Mouse (Mus musculus) adipocyte (in vitro differentiated cells): ENCODE measurements at regions not wholly inside any gene's neighbourhood (a gene's known extent, or its start where the extent isn't known, plus 50 kb on each side); places are given as distances from the start of the nearest gene placed in this dataset.
A peak's percentile ranks its signal among the peaks of the same experiment; 100 is the strongest.

Experiments used
- DNase-seq: peaks from one replicate; pipeline ENCODE4 v3.0.0-alpha.2; 2016; ENCODE audit warnings: low spot score

DNA sequence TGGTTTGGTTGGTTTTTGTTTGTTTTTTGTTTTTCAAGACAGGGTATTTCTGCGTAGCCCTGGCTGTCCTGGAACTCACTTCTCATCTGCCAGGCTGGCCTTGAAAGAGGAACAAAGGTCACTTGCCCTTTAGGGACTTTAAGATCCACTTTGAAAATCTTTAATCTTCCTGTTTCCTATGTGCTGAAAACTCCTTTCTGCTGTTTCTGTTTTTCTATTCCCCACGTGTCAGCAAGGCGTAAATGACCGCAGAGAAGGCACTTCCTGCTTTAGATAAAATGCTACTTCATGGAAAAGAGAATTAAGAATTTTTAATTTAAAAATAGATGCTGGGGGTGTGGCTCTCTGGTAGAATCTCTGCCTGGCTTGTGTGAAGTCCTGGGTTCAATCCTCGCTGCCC is 98.9 kb upstream of the Foxn2 start:
- no peak for DNase-seq

DNA sequence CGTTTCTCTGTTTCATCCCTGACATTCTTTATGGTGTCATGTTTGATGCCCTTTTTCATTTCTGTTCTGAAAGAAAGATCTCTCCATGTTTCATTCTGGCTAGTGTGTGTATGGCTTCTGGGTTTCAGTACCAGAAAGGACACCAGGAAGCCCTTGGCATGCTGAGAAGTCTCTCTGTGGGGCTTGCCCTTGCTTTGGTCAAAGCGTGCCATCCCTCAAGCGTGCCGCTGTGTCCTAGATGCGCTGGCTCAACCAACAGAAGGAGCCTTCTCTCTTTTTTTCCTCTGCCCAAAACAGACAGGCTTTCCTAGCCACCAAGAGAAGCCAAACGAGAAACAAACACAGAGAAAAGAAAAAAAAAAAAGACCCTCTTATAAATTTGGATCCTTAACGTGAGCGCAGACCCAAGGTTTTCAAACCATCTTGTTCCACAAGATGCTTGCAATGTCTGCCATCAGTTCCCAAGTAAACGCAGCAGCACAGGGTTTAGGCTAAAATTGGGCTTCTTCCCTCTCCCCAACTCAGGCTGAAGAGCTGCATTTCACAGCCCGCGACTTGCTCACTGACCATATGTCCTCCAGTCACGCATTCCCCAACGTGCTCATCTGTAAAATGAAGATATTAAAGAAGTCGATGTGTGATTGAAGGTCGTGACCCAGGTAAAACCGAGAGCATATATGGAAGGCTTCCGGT is 97.3 kb upstream of the Foxn2 start:
- no peak for DNase-seq

DNA sequence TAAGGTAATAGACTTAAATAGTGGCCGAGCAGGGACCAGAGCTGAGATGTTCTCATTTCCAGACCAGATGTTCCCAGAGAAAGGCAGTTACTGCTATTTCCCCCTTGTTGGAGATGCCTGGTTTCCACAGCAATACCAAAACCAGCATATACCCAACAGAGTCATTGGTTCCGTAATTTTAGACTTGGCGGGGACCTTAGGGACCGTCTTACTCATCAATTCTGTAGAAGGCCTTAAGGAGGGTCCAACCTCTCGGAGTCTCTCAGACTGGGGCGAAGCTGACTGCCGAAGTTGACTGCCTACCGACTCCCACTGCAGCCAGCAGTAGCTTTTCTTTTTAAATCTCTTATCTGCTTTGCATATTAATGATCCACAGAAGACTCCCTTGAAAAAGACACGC is 95.1 kb upstream of the Foxn2 start:
- DNase-seq, result no peak

DNA sequence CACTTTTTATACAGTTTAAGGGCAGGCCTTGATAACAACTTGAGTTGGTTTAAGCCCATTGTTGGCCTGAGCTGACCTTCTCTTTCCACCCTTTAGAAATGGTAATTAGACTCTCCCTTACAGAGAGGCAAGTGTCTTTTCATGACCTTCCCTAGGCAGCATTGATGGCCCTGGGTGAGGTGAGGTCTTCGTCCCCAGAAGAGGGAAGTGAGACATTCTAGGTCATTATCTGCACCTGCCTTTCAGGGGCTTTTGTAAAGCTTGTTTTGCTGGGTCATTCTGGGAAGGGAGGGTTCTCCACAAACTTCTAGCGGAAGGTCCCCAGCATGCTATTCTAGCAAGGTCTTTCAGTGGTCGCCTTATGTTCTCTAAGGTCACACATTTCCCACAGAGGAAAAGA is 93.6 kb upstream of the Foxn2 start:
- no peak for DNase-seq

DNA sequence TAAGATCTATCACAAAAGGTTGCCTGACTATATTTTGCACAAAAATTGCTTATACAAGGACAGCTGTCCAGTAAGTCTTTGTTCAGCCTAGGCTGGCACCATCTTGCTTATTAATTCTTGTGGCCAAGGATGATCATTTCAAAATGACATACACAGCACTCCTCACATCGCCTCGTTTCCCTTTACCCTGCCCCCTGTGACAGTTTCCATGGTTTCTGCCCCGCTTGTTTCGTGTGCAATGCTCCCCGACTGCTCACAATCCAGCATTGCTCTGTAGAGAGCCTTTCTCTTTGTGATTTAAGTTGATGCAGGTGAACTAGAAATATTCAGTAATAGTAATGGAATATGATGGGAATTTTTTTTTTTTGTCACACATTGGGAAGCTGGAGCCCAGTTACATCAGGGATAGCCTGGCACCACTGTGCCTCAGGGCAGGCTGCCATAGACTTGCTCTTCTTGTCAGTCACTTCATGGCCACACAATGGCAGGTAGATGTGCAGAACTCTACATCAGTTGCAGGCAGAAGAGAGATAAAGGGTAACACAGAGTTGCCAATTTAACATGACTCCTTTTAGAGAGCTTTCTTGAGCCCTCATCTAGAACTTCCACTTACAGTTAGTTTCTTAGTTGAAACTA is 90.6 kb upstream of the Foxn2 start:
- DNase-seq, result no peak

DNA sequence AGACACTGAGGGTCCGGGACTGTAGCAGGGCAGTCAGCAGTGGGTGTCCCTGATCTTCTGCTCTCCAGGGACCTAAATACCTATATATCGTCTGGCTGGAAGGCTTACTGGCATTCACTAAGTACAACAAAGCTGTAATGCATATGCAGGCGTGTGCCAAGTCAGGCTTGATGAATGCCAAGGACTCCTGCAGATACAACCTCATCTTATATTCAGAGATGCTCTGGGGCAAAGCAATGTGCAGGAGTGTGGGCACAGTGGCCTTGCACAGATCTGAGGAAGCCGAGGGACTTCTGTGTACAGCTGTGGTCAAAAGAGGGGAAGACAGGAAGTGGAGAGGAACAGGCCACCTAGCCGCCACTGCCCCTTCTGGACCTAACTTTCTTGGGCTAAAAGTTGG is 89.5 kb upstream of the Foxn2 start:
- no peak for DNase-seq

DNA sequence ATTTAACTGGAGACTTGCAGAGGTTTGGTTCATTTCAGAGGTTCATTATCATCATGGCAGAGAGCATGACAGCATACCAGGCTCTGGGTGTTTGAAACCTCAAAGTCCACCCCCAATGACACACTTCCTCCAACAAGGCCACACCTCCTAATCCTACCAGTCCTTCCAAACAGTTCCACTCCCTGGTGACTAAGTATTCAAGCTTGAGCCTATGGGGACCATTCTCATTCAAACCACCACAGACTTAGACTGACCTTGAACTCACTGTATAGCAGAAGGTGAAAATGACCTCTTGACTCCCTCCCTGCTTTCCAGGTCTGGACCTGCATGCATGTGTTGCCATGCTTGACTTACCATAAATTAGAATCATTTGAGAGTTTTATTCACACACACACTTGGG is 87.6 kb upstream of the Foxn2 start:
- no peak for DNase-seq

DNA sequence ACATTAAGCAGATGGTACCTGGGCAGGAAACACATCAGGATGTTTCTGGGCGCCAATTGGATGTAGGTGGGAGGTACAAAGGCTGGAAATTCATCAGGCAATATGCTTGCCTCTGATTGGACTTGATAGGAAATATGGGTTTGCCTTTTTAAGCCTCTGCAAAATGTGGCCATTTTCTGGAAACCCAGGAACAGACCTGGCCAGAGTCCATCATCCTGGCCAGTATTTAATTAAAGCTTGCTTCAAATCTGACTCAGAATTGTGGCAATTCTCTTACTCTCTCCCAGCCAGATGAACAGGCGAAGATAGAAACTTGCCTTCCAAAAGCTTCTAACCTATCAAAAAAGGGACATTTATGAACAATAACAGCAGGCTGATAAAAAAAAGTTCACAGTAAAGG is 79.3 kb upstream of the Foxn2 start:
- DNase-seq, result peak; percentile 26

DNA sequence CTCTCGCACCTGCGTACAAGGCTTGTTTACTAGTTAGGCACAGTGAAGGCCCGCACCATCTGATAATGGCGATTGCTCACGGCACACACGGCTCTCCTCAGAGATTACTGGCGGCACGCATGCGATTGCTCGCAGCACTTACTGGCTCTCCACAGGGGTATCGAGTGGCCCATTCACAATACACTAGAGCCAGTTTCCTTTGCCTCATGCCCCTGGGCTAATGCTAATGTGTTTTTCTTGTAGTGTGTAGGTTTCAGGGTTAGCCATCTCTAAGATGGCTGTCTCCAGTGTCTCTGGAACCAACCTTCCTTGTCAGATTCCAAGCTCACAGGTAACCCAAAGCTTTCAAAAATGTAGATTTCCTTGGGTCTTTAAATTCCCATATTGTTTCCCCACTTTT is 78.1 kb upstream of the Foxn2 start:
- no peak for DNase-seq

DNA sequence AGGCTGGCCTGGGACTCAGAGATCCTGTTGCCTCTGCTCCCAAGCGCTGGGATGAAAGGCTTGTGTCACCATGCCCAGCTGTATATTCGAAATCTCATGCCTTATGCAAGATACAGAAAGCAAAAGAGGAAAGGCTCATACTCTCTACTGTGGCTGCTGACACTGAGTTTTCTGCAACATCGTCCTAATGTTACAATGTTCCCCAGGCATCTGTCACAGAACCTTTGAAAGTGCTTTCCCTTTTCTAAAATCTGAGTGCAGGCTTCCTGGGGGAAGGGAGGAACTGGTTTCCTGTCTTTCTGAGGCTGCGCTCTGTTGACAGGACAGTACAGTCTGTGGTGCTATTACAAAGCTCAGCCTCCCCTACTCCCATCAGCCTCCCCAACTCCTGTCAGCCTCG is 72.6 kb upstream of the Foxn2 start:
- no peak for DNase-seq

DNA sequence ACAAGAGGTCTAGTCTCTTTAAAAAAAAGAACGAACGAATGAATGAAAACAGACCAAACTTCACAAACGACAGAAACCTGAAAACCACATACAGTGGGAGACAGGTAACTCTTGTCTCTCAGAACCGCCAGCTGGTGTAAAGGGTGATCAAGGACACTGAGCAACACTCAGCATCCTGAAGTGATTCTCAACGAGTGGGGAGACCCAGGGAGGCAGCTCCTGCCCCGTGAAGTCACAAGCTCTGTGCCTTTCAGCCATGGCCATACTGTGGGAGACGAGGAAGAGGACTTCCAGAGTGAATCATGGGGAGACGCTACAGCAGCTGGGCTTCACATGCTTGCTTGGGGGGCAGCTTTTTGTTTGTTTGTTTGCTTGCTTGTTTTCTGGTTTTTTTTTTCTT is 70.5 kb upstream of the Foxn2 start:
- no peak for DNase-seq

DNA sequence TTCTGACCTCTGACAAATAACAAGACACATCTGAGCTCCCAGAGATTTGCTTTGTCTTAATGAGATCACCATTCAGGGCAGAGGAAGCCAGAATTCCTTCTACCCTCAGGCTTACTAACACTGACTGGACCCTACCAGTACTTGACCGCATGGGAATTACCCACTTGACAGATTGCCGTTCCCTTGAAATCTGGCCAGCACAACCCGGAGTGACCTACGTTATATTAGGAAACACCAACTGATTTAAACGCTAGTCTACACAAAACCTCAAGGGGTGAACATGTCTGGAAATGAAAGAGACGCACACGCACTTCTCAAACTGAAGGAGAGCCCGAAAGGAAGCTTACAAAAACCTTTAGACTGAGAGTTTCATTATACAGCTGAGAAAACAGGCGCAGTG is 69.8 kb upstream of the Foxn2 start:
- DNase-seq, result peak; percentile 60

DNA sequence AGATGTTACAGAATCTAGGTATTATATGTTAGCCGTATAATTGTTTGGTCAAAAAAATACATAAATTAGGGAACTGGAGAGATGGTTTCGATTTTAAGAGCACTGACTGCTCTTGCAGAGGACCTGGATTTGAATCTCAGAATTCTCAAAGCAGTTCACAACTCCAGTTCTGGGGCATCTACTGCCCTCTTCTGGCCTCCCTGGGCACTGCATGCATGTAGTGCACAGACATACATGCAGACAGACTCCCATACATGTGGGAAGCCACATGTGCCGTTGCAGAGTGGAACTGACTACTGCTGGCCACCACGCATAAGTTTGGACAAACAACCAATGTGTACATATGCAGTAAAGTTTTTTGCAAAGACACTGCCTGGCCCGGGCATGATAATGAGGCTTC is 62.0 kb upstream of the Foxn2 start:
- DNase-seq, result no peak

DNA sequence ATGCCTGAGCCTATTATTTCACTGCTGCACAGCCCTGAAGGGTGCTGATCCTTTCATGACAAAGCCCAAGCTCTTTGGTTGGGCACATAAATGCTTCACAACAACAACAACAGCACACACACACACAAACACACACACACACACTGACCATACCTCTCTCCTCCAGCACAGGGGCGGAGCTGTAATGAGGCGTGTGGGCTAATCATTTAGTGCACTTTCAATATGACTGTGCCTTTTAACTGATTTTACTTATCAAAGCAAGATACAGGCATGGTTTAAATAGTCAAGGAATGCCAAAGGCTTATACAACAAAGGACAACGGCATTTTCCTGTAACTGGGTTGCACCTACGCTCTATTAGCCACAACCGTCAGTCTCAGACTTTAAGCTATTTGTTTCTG is 61.1 kb upstream of the Foxn2 start:
- no peak for DNase-seq

DNA sequence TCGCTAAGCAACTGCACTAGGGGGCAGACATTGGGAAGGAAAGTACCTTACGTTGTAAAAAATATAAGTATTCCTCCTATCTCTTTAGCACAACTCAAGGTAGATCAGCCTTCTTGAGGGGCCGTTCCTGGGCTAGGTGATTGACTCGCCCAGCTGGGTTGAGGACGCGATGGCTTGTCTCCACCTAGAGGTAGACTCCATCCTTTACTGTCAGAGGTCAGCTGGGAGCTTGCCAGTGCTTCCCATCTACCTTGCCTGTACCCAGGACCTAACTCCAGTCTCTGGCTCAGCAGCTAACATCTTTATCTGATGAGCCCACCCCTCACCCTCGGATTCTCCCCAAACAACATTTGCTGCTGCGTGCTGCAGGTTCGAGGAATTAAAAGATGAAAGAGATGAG is 59.4 kb upstream of the Foxn2 start:
- DNase-seq, result no peak

DNA sequence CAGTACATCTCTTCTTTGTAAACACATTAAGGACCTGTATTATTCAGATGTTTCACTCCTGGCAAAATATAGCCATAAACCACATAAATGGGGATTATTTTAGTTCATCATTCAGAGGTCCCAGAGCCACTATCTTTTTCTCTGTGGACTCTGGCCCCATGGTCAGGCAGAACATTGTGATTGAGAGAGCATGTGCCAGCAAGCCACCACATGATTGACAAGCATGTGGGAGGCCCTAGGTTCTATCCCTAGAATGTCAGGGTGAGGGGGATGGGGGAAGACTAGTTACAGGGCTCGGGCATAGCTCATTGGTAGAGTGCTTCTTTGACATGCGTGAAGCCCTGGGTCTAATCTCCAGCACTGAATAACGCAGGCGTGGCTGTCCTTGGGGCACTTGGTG is 57.1 kb upstream of the Foxn2 start:
- DNase-seq, result no peak

DNA sequence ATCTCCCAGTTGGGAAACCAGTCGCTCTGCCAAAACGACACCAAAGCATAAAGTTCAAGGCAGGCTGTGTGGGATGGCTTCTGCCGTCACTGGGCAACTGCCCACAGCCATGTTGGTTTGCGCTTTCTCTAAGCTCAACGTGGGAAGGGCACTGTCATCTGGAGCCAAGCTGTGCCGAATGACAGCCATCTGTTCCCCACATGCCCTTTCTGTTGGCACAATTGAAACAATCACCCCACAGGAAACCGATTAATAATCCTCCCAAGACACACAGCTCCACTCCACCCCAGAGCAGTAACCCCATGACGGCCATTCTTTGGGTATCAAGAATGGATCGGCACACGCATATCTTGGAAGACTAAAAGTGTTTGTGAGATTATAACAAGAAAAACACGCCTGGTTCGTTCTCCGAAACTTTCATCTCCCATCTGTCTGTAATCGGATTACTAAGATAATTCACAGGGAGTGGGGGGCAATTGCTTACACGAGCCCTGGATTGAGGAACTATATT is 52.0 kb upstream of the Foxn2 start:
- DNase-seq, result no peak

DNA sequence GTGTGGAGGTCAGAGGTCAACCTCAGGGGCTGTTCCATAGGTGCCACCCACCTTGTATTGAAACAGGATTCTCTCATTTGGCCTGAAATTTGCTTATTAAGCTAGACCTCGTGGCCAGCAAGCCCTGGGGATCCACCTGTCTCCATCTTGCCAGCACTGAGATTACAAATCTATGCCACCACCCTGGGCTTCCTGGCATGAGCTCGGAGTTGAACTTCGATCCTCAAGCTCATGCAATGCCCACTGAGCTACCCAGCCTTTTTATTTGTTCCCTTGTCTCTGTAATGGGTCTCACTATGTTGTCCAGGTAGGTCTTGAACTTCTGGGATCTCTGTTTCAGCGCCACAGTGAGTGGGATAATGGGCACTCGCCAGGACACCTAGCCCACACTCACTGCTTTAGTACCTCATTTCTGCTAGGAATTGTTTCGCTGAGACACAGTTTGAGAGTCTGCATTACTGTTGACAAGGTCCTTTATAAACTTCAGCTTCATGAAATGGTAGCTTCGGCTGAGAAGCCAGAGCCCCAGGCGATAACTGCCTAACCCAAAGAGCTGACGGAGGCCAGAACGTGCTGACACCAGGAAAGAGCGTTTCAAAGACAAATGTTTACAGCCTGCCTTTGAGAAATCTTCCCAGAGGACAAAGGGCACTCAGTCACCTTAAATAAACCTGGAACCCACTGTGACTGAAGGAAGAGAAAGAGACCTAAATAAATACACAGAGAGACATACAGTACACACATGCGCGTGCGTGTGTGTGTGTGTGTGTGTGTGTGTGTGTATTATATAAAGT is 50.6 kb upstream of the Foxn2 start:
- DNase-seq, result no peak
